Mouse (Mus musculus): ENCODE data around the gene Gfod1. TPM values are rescaled to one million over a fixed set of nuclear protein-coding genes. Genes with fewer than 3 reads are reported as not detected.

Gfod1 gene
- 47.5 and 53.1 TPM in 2 replicates for polyA plus RNA-seq (2012; rRNA removed)

DNA sequence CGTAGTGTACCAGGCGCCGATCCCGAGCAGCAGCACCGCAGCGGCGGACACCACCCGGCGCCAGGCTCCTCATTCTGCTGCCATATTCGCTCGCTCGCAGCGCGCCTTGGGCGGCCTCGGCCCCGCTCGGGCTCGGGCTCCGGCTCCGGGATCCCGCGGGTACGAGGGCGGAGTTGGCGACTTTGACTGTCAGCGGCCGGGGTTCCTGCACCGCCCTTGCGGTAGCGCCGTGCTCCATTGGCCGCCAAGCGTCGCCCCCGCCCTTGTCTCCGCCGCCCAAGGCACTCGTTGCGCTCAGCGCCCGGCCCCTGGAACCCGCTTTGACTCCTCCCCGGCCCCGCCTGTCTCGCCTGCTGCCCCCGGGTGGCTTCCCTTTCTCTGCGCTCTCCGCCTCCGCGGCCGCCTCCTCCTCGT, at the start of gene Gfod1:
Gene Gfod1, minus strand, starts transcription at position 155 of the 414 bp plus-strand sequence.
- H3K27ac ChIP-seq (ENCODE audit: insufficient read depth, low read length) = peak within 1 kb of the TSS; percentile 87
- under 1% methylated on average over 53 of the region's 53 CpGs for WGBS
- H3K4me1 ChIP-seq (ENCODE audit: control insufficient read depth, insufficient read depth, low read length) = peaks cover 11% of the 10 kb centered on the region; the same call in 1 of the 2 replicates
- peak within 1 kb of the TSS; percentile 99 for H3K4me3 ChIP-seq (replicated peaks; ENCODE audit: insufficient read depth, low read depth, low read length)
- no peaks in the 10 kb centered on the region for H3K27me3 ChIP-seq (ENCODE audit: control insufficient read depth, insufficient read depth, low read length)
- DNase-seq = peak; percentile 98
- TF ChIP-seq CTCF (IDR thresholded peaks at IDR 0.05; ENCODE audit: borderline replicate concordance, insufficient read depth, low read depth, low read length) = no peak
- peak; percentile 77 for TF ChIP-seq POLR2A (IDR thresholded peaks at IDR 0.05; ENCODE audit: borderline replicate concordance, insufficient read depth, low read length)

DNA sequence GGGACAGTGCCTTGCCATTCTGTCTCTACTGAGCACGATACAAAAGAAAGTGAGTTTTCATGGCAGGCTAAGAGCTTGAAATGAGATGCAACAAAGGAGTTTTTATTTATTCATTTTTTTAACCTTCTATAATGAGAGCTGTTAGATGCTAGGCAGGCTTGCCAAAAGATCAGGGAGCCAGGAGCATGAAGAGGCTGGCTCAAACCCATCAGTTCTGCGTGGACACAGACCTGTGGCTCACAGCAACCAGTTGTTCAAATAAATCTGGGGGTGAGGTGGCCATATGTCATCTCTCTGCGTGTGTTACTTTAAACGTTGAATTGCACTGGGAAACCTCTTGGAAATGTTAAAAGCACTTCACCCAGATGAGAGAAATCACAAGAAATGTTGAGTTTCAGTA, 49.4 kb upstream of the Gfod1 start:
- H3K4me3 ChIP-seq (replicated peaks; ENCODE audit: insufficient read depth, low read depth, low read length) = no peak overlapping the region
- H3K4me1 ChIP-seq (ENCODE audit: control insufficient read depth, insufficient read depth, low read length) = peaks cover 14% of the 10 kb centered on the region
- WGBS = 15% methylated on average over 4 of the region's 4 CpGs
- H3K27me3 ChIP-seq (ENCODE audit: control insufficient read depth, insufficient read depth, low read length) = no peaks in the 10 kb centered on the region
- TF ChIP-seq CTCF (IDR thresholded peaks at IDR 0.05; ENCODE audit: borderline replicate concordance, insufficient read depth, low read depth, low read length) = no peak
- TF ChIP-seq POLR2A (IDR thresholded peaks at IDR 0.05; ENCODE audit: borderline replicate concordance, insufficient read depth, low read length) = no peak
- no peak overlapping the region for H3K27ac ChIP-seq (ENCODE audit: insufficient read depth, low read length)
- DNase-seq = peak in 1 of 2 experiments; percentile 58

DNA sequence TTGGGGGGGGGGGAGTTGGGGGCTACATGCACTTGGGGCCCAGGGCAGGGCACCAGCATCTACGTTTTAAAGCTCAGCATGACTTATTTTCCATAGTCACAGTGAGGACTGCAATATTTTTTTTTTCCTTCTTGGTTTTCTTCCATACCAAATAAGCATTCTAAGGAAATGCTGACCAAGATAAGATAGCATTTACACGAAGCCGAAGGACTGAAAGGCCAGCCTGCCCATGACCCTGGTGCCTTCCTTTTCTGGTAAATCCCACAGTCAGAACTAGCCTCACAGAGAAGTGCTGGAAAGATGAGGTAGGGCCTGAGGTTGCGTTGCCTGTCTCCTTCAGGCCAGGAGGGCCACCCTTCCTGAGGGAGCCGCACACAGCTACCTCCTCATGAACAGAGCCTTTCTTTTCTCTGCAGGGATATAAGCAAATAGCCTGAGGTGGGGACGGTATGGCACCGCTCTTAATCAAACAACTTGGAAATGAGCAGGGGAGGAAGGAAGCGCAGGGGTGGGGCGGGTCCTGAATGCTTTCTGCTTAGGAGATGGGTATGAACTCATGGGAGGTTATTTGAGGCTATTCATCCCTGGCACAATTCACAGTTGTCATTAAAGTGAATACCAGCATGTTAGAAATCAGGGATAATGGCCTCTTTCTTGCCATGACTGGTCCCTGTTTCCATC, 46.7 kb upstream of the Gfod1 start:
- TF ChIP-seq CTCF (IDR thresholded peaks at IDR 0.05; ENCODE audit: borderline replicate concordance, insufficient read depth, low read depth, low read length) (no peak), POLR2A (IDR thresholded peaks at IDR 0.05; ENCODE audit: borderline replicate concordance, insufficient read depth, low read length) (no peak)
- no peak overlapping the region for H3K27ac ChIP-seq (ENCODE audit: insufficient read depth, low read length)
- no peak overlapping the region for H3K4me3 ChIP-seq (replicated peaks; ENCODE audit: insufficient read depth, low read depth, low read length)
- 92% methylated on average over 9 of the region's 9 CpGs for WGBS
- H3K4me1 ChIP-seq (ENCODE audit: control insufficient read depth, insufficient read depth, low read length) = no peaks in the 10 kb centered on the region; the same call in none of the 2 replicates
- no peak for DNase-seq
- no peaks in the 10 kb centered on the region for H3K27me3 ChIP-seq (ENCODE audit: control insufficient read depth, insufficient read depth, low read length)

DNA sequence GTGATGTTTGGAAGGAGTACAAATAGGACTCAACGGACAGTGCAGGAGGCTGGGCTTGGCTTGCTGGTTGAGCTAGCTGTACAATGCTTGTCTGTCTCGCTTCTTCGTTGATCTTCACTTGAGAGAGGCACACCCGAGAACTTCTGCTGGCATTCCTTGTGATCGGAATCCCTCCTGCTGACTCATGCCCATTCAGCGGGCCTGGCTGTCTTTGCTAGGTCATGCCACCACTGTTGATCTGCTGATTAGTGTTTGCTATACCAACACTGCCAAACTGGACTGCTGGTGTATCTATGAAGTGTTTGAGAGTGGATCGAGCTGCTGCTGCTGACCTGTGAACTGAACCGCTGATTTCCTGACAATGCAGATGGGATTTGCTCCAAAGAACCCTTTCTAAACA, 45.4 kb upstream of the Gfod1 start:
- Histone ChIP-seq H3K4me1 (ENCODE audit: control insufficient read depth, insufficient read depth, low read length) (no peaks in the 10 kb centered on the region; the same call in 1 of the 2 replicates), H3K27ac (ENCODE audit: insufficient read depth, low read length) (no peak overlapping the region), H3K4me3 (replicated peaks; ENCODE audit: insufficient read depth, low read depth, low read length) (no peak overlapping the region), H3K27me3 (ENCODE audit: control insufficient read depth, insufficient read depth, low read length) (no peaks in the 10 kb centered on the region)
- no peak for TF ChIP-seq POLR2A (IDR thresholded peaks at IDR 0.05; ENCODE audit: borderline replicate concordance, insufficient read depth, low read length)
- TF ChIP-seq CTCF (IDR thresholded peaks at IDR 0.05; ENCODE audit: borderline replicate concordance, insufficient read depth, low read depth, low read length) = no peak
- DNase-seq = no peak
- 79% methylated on average over 8 of the region's 8 CpGs for WGBS

DNA sequence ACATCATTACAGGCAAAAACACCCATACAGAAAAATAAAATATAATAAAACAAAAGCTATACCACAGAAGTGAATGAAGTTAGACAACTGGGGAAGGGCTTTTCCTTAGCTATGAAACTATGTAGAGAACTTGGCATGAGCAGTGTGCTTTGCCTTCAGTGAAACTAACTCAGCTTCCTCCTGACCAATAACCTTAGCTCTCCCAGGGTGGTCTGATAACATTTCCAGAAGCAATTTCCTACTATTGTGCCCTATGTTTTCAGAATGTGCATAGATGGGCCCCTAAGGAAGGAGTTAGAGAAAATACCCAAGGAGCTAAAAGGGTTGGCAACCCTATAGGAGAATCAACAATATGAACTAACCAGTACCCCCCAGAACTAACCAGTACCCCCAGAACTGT, 42.9 kb upstream of the Gfod1 start:
- Histone ChIP-seq H3K4me3 (replicated peaks; ENCODE audit: insufficient read depth, low read depth, low read length) (no peak overlapping the region), H3K4me1 (ENCODE audit: control insufficient read depth, insufficient read depth, low read length) (no peaks in the 10 kb centered on the region; the same call in 1 of the 2 replicates), H3K27me3 (ENCODE audit: control insufficient read depth, insufficient read depth, low read length) (no peaks in the 10 kb centered on the region), H3K27ac (ENCODE audit: insufficient read depth, low read length) (no peak overlapping the region)
- no peak for TF ChIP-seq CTCF (IDR thresholded peaks at IDR 0.05; ENCODE audit: borderline replicate concordance, insufficient read depth, low read depth, low read length)
- TF ChIP-seq POLR2A (IDR thresholded peaks at IDR 0.05; ENCODE audit: borderline replicate concordance, insufficient read depth, low read length) = no peak
- no peak for DNase-seq

DNA sequence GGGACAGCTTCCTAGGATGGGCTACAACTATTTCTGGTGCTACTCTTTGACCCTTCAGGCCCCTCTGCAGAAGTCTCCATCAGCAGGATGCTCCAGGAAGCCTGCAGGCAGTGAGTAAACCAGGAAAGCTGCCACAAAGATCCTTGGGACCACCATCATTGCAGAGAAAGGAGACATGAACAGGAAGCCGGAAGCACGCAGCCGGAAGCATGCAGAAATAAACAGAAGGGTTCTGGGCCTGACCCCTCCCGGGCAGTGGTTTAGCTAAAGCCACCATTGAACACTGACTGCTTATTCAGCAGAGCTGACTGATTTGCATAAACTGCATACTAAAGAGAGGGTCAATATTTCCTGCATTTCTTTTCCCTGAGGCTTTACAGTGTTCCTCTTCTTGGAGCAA, 34.7 kb upstream of the Gfod1 start:
- Histone ChIP-seq H3K27ac (ENCODE audit: insufficient read depth, low read length) (no peak overlapping the region), H3K4me3 (replicated peaks; ENCODE audit: insufficient read depth, low read depth, low read length) (no peak overlapping the region), H3K27me3 (ENCODE audit: control insufficient read depth, insufficient read depth, low read length) (no peaks in the 10 kb centered on the region), H3K4me1 (ENCODE audit: control insufficient read depth, insufficient read depth, low read length) (no peaks in the 10 kb centered on the region)
- DNase-seq = no peak
- WGBS = 76% methylated on average over 4 of the region's 4 CpGs
- TF ChIP-seq POLR2A (IDR thresholded peaks at IDR 0.05; ENCODE audit: borderline replicate concordance, insufficient read depth, low read length) (no peak), CTCF (IDR thresholded peaks at IDR 0.05; ENCODE audit: borderline replicate concordance, insufficient read depth, low read depth, low read length) (no peak)

DNA sequence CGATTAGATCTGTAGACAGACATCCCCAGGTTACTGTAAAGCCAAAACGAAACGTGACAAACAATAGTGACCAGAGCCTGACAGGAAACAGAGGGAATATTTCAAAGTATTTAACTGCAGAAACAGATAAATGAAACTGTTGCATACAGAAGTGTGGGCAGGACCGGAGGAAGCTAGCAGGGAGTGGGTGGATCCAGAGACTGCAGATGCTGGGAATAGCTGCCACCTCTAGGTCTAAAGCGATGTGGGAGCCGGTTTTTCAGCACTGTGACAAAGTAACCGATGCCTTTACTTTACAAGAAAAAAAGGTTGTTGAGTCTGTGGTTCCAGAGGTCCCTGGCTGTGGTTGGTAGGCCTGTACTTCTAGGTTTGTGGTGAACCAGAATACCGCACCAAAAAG, 34.0 kb upstream of the Gfod1 start:
- no peaks in the 10 kb centered on the region for H3K4me1 ChIP-seq (ENCODE audit: control insufficient read depth, insufficient read depth, low read length)
- H3K27ac ChIP-seq (ENCODE audit: insufficient read depth, low read length) = no peak overlapping the region
- no peak for DNase-seq
- no peaks in the 10 kb centered on the region for H3K27me3 ChIP-seq (ENCODE audit: control insufficient read depth, insufficient read depth, low read length)
- WGBS = 96% methylated on average over 8 of the region's 8 CpGs
- TF ChIP-seq POLR2A (IDR thresholded peaks at IDR 0.05; ENCODE audit: borderline replicate concordance, insufficient read depth, low read length) = no peak
- no peak for TF ChIP-seq CTCF (IDR thresholded peaks at IDR 0.05; ENCODE audit: borderline replicate concordance, insufficient read depth, low read depth, low read length)
- no peak overlapping the region for H3K4me3 ChIP-seq (replicated peaks; ENCODE audit: insufficient read depth, low read depth, low read length)

All from cerebellum, adult 2 months (tissue).